Mouse (Mus musculus): ENCODE measurements around the gene Aldh3b3. TPM values are rescaled to one million over a fixed set of nuclear protein-coding genes. Genes with fewer than 3 reads are reported as not detected.
"Not testable (repeated sequence)": the region's sequence is repeated elsewhere in the genome, so short reads cannot be mapped to it uniquely, and the experiment has no call there.

Gene Aldh3b3
- polyA plus RNA-seq, 1 experiment from 2014 or later, result not detected

DNA sequence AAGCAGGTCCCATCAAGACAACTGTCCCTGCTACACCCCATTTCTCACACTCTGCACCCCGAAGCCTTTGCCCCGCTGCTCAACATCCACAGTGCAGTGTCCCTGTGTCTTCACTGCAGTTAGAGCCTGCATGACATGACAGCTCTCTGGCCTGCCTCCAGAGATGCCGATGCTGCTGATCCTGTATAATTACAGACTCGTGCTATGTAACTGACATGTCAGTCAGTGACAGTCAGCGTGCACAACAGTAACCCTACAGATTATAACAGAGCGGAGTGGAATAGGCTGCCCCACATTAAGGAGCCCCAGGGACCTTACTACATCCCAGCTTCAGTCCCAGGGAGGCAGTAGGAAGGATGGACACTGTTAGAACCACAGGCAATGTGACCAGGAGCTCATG lies 3.4 kb downstream of the Aldh3b3 start:
- H3K36me3 ChIP-seq (ENCODE audit: control insufficient read depth, insufficient read depth, low read length); H3K9ac ChIP-seq (replicated peaks; ENCODE audit: low read depth, low read length); H3K9me3 ChIP-seq (ENCODE audit: control insufficient read depth, low read length); H3K27ac ChIP-seq (ENCODE audit: low read depth, low read length); H3K4me1 ChIP-seq (ENCODE audit: control insufficient read depth, insufficient read depth, low read length); ATAC-seq (ENCODE audit: low read depth); H3K4me2 ChIP-seq (ENCODE audit: low read depth, low read length); H3K4me3 ChIP-seq (ENCODE audit: low read depth, low read length); H3K27me3 ChIP-seq (ENCODE audit: control insufficient read depth, insufficient read depth, low read length): not testable (repeated sequence)
- WGBS, result 88% methylated on average over 6 of the region's 6 CpGs

DNA sequence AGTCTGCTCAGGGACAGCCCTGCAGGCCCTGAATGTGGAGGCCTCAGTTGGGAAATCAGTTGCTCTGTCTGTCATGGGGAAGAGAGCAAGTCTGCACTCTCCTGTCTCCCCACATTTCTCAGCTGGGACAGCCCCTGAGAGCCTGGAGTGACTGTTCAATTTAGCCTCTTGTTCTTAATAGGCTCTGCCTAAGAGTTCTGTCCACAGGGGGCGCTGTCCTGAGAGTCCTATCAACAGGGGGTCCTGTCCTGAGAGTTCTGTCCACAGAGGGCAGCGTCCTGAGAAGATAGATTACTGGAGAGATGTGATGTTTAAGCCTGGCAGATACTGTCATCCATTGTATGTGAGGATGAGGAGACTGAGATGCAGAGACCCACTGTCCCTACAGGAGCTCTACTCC lies 4.0 kb downstream of the Aldh3b3 start:
- H3K36me3 ChIP-seq (ENCODE audit: control insufficient read depth, insufficient read depth, low read length), result no peaks in the 10 kb centered on the region
- no peaks in the 10 kb centered on the region for H3K9me3 ChIP-seq (ENCODE audit: control insufficient read depth, low read length)
- no peaks in the 10 kb centered on the region for H3K4me1 ChIP-seq (ENCODE audit: control insufficient read depth, insufficient read depth, low read length)
- no peak overlapping the region for H3K9ac ChIP-seq (replicated peaks; ENCODE audit: low read depth, low read length)
- no peak overlapping the region for H3K4me3 ChIP-seq (ENCODE audit: low read depth, low read length)
- ATAC-seq (ENCODE audit: low read depth), result no peak
- H3K4me2 ChIP-seq (ENCODE audit: low read depth, low read length), result no peak overlapping the region
- H3K27ac ChIP-seq (ENCODE audit: low read depth, low read length), result no peak overlapping the region
- no peaks in the 10 kb centered on the region for H3K27me3 ChIP-seq (ENCODE audit: control insufficient read depth, insufficient read depth, low read length)
- 15% methylated on average over 2 of the region's 2 CpGs for WGBS

DNA sequence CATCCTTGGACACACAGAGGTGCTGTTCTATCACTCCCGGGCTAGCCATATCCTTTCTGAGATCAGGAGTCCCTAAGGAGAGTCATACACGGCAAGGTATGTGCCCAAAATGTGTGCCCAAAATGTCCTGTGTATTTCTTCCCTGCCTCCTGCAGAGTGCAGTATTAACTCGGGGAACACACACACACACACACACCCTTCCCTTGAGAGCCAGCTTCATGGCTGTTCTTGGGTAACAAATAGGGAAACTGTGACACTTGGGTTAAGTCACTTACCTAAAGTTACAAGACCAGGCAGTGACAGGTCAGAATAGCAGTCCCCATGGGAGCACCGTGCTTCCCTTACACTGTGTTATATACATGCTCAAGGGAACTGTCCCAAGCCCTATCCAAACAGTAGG lies 5.6 kb downstream of the Aldh3b3 start:
- Histone ChIP-seq H3K36me3 (ENCODE audit: control insufficient read depth, insufficient read depth, low read length) (no peaks in the 10 kb centered on the region), H3K27me3 (ENCODE audit: control insufficient read depth, insufficient read depth, low read length) (no peaks in the 10 kb centered on the region), H3K4me1 (ENCODE audit: control insufficient read depth, insufficient read depth, low read length) (no peaks in the 10 kb centered on the region), H3K4me3 (ENCODE audit: low read depth, low read length) (no peak overlapping the region), H3K27ac (ENCODE audit: low read depth, low read length) (no peak overlapping the region), H3K9me3 (ENCODE audit: control insufficient read depth, low read length) (no peaks in the 10 kb centered on the region), H3K4me2 (ENCODE audit: low read depth, low read length) (no peak overlapping the region), H3K9ac (replicated peaks; ENCODE audit: low read depth, low read length) (no peak overlapping the region)
- 79% methylated on average over 4 of the region's 4 CpGs for WGBS
- ATAC-seq (ENCODE audit: low read depth), result no peak

DNA sequence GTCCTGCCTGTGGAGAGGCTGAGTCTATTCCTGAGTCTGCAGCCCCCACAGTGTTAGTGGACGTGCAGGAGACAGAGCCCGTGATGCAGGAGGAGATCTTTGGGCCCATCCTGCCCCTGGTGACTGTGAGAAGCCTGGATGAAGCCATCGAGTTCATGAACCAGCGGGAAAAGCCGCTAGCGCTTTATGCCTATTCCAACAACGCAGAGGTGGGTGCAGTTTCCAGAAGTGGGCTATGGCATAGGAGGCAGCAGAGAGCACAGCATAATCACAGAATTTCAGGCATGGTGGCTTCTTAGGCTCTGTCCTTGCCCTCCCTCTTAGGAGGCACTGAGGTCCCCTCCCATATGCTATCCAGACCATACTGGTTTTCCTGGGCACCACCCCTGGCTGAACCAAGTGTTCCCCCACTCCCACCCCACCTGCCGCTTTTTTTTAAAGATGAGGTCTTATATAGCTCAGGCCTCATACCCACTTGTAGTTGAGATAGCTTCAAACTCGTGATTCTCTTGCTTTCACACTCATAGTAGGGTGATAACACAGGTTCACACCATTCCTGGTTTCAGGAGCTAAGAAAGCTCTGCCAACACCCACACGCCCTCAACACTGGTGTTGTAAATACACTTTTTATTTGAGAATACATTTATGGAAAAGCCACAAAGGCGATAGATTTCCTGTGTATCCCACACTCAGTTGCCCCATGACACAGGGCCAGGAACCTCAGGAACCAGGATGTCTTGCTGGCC lies 8.1 kb downstream of the Aldh3b3 start:
- no peak overlapping the region for H3K27ac ChIP-seq (ENCODE audit: low read depth, low read length)
- no peaks in the 10 kb centered on the region for H3K4me1 ChIP-seq (ENCODE audit: control insufficient read depth, insufficient read depth, low read length)
- no peak overlapping the region for H3K9ac ChIP-seq (replicated peaks; ENCODE audit: low read depth, low read length)
- no peaks in the 10 kb centered on the region for H3K27me3 ChIP-seq (ENCODE audit: control insufficient read depth, insufficient read depth, low read length)
- WGBS, result 79% methylated on average over 11 of the region's 11 CpGs
- no peak for ATAC-seq (ENCODE audit: low read depth)
- H3K4me2 ChIP-seq (ENCODE audit: low read depth, low read length), result no peak overlapping the region
- no peaks in the 10 kb centered on the region for H3K9me3 ChIP-seq (ENCODE audit: control insufficient read depth, low read length)
- H3K4me3 ChIP-seq (ENCODE audit: low read depth, low read length), result no peak overlapping the region
- H3K36me3 ChIP-seq (ENCODE audit: control insufficient read depth, insufficient read depth, low read length), result no peaks in the 10 kb centered on the region

DNA sequence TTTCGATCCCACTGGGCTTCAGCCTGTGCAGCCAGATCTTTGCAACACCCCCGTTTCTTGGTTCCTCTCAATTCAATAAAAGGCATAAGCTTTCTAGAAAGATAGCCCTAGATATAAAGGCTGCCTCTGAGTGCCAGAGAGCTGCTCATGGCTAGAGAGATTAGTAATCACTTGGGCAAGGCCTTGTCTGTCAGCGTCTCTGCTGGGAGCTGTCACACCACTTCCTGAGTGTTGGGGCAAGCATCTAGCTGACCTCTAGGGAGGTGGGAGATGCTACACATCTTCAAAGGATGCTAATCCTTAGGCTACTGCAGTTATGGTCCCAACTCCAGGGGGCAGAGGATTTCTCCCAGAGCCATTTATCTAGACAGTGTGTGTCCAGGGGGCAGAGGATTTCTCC lies 8.8 kb downstream of the Aldh3b3 start:
- Histone ChIP-seq H3K4me1 (ENCODE audit: control insufficient read depth, insufficient read depth, low read length) (no peaks in the 10 kb centered on the region), H3K4me2 (ENCODE audit: low read depth, low read length) (no peak overlapping the region), H3K9me3 (ENCODE audit: control insufficient read depth, low read length) (no peaks in the 10 kb centered on the region), H3K4me3 (ENCODE audit: low read depth, low read length) (no peak overlapping the region), H3K36me3 (ENCODE audit: control insufficient read depth, insufficient read depth, low read length) (no peaks in the 10 kb centered on the region), H3K27ac (ENCODE audit: low read depth, low read length) (no peak overlapping the region), H3K27me3 (ENCODE audit: control insufficient read depth, insufficient read depth, low read length) (no peaks in the 10 kb centered on the region), H3K9ac (replicated peaks; ENCODE audit: low read depth, low read length) (no peak overlapping the region)
- 75% methylated on average over 3 of the region's 3 CpGs for WGBS
- ATAC-seq (ENCODE audit: low read depth), result no peak

DNA sequence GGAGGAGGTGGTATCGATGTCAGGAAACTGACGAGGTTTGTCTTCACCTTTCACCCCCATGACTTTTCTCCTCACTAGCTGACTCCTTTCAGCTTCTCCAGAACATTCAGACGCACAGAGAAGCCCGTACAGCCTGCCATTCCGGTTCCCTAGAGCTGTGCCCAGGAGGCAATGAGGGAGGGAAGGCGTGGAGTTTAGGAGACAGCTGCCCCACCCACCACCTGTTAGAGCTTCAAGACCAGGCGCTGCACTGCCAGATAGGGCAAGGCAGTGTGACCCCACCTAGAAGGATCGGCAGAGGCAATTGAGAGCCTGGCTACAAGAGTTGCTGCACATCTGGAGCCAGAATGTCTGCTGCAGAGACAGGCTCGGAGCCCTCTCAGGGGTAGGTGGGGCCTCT lies 13.8 kb downstream of the Aldh3b3 start, which contains the start of gene Aldh3b2:
Aldh3b2 (plus strand) TSS at position 100 of the 400 bp plus-strand sequence.
- Histone ChIP-seq H3K4me3 (ENCODE audit: low read depth, low read length) (no peak within 1 kb of the TSS), H3K27me3 (ENCODE audit: control insufficient read depth, insufficient read depth, low read length) (no peaks in the 10 kb centered on the region), H3K27ac (ENCODE audit: low read depth, low read length) (no peak within 1 kb of the TSS), H3K9ac (replicated peaks; ENCODE audit: low read depth, low read length) (no peak within 1 kb of the TSS), H3K4me2 (ENCODE audit: low read depth, low read length) (no peak within 1 kb of the TSS), H3K4me1 (ENCODE audit: control insufficient read depth, insufficient read depth, low read length) (no peaks in the 10 kb centered on the region), H3K36me3 (ENCODE audit: control insufficient read depth, insufficient read depth, low read length) (no peaks in the 10 kb centered on the region), H3K9me3 (ENCODE audit: control insufficient read depth, low read length) (no peaks in the 10 kb centered on the region)
- ATAC-seq (ENCODE audit: low read depth), result no peak
- WGBS, result 49% methylated on average over 9 of the region's 9 CpGs

DNA sequence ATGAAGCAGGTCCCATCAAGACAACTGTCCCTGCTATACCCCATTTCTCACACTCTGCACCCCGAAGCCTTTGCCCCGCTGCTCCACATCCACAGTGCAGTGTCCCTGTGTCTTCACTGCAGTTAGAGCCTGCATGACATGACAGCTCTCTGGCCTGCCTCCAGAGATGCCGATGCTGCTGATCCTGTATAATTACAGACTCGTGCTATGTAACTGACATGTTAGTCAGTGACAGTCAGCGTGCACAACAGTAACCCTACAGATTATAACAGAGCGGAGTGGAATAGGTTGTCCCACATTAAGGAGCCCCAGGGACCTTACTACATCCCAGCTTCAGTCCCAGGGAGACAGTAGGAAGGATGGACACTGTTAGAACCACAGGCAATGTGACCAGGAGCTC lies 16.2 kb downstream of the Aldh3b3 start:
- H3K4me3 ChIP-seq (ENCODE audit: low read depth, low read length); H3K9ac ChIP-seq (replicated peaks; ENCODE audit: low read depth, low read length); H3K4me1 ChIP-seq (ENCODE audit: control insufficient read depth, insufficient read depth, low read length); H3K9me3 ChIP-seq (ENCODE audit: control insufficient read depth, low read length); H3K36me3 ChIP-seq (ENCODE audit: control insufficient read depth, insufficient read depth, low read length); H3K27me3 ChIP-seq (ENCODE audit: control insufficient read depth, insufficient read depth, low read length); H3K4me2 ChIP-seq (ENCODE audit: low read depth, low read length); H3K27ac ChIP-seq (ENCODE audit: low read depth, low read length); ATAC-seq (ENCODE audit: low read depth): not testable (repeated sequence)
- WGBS, result 88% methylated on average over 6 of the region's 6 CpGs

DNA sequence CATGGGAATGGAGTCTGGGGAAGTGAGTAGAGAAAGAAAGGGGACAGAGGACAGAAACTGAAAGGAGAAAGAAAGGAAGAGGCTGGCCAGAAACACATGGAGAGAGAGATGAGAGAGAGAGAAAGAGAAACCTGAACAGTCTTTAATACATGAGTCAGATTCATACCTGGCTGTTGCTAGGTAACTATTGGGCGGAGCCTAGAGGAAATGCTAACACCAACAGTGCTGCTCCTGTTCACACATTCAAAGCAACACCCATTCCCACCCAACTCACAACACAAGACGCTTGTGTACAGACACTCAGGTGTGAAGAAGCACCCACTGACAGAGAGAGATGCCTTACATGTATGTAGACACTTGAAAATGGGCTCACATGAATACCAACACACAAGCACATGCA lies 17.4 kb downstream of the Aldh3b3 start:
- 76% methylated on average over 2 of the region's 2 CpGs for WGBS
- H3K4me2 ChIP-seq (ENCODE audit: low read depth, low read length), result no peak overlapping the region
- no peaks in the 10 kb centered on the region for H3K36me3 ChIP-seq (ENCODE audit: control insufficient read depth, insufficient read depth, low read length)
- no peaks in the 10 kb centered on the region for H3K9me3 ChIP-seq (ENCODE audit: control insufficient read depth, low read length)
- ATAC-seq (ENCODE audit: low read depth), result no peak
- no peaks in the 10 kb centered on the region for H3K4me1 ChIP-seq (ENCODE audit: control insufficient read depth, insufficient read depth, low read length)
- no peak overlapping the region for H3K4me3 ChIP-seq (ENCODE audit: low read depth, low read length)
- no peak overlapping the region for H3K9ac ChIP-seq (replicated peaks; ENCODE audit: low read depth, low read length)
- H3K27me3 ChIP-seq (ENCODE audit: control insufficient read depth, insufficient read depth, low read length), result no peaks in the 10 kb centered on the region
- H3K27ac ChIP-seq (ENCODE audit: low read depth, low read length), result no peak overlapping the region

DNA sequence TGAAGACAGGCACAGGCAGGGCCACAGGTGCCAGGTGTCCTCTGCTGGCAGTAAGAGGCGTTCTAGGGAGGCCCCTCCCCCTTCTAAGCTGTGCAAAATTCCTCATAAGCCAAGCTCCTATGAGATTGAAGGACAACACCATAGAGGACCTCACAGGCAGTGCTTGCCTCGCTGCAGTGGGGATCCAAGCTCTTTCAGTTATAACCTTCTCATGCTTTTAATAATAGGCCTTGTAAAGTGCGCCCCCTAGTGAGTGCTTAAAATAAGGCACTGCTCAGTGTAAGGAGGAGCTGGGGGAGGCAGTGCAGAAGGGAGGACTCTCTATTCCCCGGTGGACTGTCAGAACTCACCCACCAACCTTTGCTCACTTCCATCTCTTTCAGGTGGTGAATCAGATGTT lies 21.9 kb downstream of the Aldh3b3 start:
- Histone ChIP-seq H3K4me3 (ENCODE audit: low read depth, low read length) (no peak overlapping the region), H3K4me1 (ENCODE audit: control insufficient read depth, insufficient read depth, low read length) (0 out of 2 replicates have a peak, but pooled peaks cover 2% of the 10 kb centered on the region), H3K9me3 (ENCODE audit: control insufficient read depth, low read length) (no peaks in the 10 kb centered on the region), H3K4me2 (ENCODE audit: low read depth, low read length) (no peak overlapping the region), H3K9ac (replicated peaks; ENCODE audit: low read depth, low read length) (no peak overlapping the region), H3K27ac (ENCODE audit: low read depth, low read length) (no peak overlapping the region), H3K36me3 (ENCODE audit: control insufficient read depth, insufficient read depth, low read length) (no peaks in the 10 kb centered on the region), H3K27me3 (ENCODE audit: control insufficient read depth, insufficient read depth, low read length) (no peaks in the 10 kb centered on the region)
- peak; percentile 63; the same call in 1 of the 2 replicates for ATAC-seq (ENCODE audit: low read depth)
- 16% methylated on average over 4 of the region's 4 CpGs for WGBS

All from neural tube, embryonic 14.5 days (tissue).